Mouse (Mus musculus) limb, embryonic 14.5 days (tissue): ENCODE measurements around the gene Ank2. TPM values are rescaled to one million over a fixed set of nuclear protein-coding genes. Genes with fewer than 3 reads are reported as not detected.
"Not testable (repeated sequence)": the region's sequence is repeated elsewhere in the genome, so short reads cannot be mapped to it uniquely, and the experiment has no call there.

Experiments used
- ATAC-seq: fragments of 200-750 bp; cut with Nextera tagmentation; 2 replicates; pipeline ENCODE4 v1.8.0; 2017; ENCODE audit warnings: low read depth, moderate number of reproducible peaks, moderate TSS enrichment; ENCODE audit not compliant: low FRiP score
- DNase-seq: peaks from one replicate; pipeline ENCODE4 v3.0.0-alpha.2; 2015; ENCODE audit warnings: low spot score
- H3K27ac ChIP-seq: fragments of 300-500 bp; sonication (generic); replicated peaks from 2 replicates; pipeline ENCODE4 v1.5.1; 2014; ENCODE audit warnings: low read depth, mild to moderate bottlenecking, low read length, moderate library complexity, mixed read lengths
- H3K27me3 ChIP-seq: fragments of 300-500 bp; sonication (generic); 2 replicates; pipeline ENCODE4 v1.6.1; 2014; ENCODE audit warnings: low read length, mixed read lengths; ENCODE audit not compliant: control insufficient read depth, insufficient read depth
- H3K36me3 ChIP-seq: fragments of 300-500 bp; sonication (generic); 2 replicates; pipeline ENCODE4 v1.6.1; 2014; ENCODE audit warnings: mild to moderate bottlenecking, low read length, moderate library complexity, mixed read lengths; ENCODE audit not compliant: control insufficient read depth, insufficient read depth
- H3K4me1 ChIP-seq: fragments of 300-500 bp; sonication (generic); 2 replicates; pipeline ENCODE4 v1.6.1; 2014; ENCODE audit warnings: antibody characterized with exemption, low read length, mixed read lengths; ENCODE audit not compliant: control insufficient read depth, insufficient read depth
- H3K4me2 ChIP-seq: fragments of 300-500 bp; sonication (generic); replicated peaks from 2 replicates; pipeline ENCODE4 v1.6.1; 2014; ENCODE audit warnings: low read depth, mild to moderate bottlenecking, low read length, moderate library complexity; ENCODE audit not compliant: severe bottlenecking
- H3K4me3 ChIP-seq: fragments of 300-500 bp; sonication (generic); replicated peaks from 2 replicates; pipeline ENCODE4 v1.5.1; 2014; ENCODE audit warnings: low read length
- H3K9ac ChIP-seq: fragments of 300-500 bp; sonication (generic); 2 replicates; pipeline ENCODE4 v1.6.1; 2014; ENCODE audit warnings: mild to moderate bottlenecking, low read depth, low read length, moderate library complexity; ENCODE audit not compliant: severe bottlenecking
- H3K9me3 ChIP-seq: fragments of 300-500 bp; sonication (generic); 2 replicates; pipeline ENCODE4 v1.6.1; 2016; ENCODE audit warnings: low read length; ENCODE audit not compliant: control insufficient read depth
- POLR2A ChIP-seq: fragments of 200-500 bp; IDR thresholded peaks from 2 replicates; pipeline ENCODE4 v1.8.0; 2012; ENCODE audit warnings: inconsistent platforms, mild to moderate bottlenecking, moderate library complexity, borderline replicate concordance; ENCODE audit not compliant: insufficient read depth, insufficient read length; ENCODE audit errors: extremely low read depth
- WGBS: fragments of 180-500 bp; shearing (Covaris S2); extraction: QIAGEN DNeasy Blood & Tissue Kit; methylation state at CpG from one replicate; pipeline ENCODE4 v1.1.7; 2014; 5-methylcytosine and 5-hydroxymethylcytosine counted together
- polyA plus RNA-seq, 2 experiments: library from polyadenylated mRNA; depleted of rRNA in 1 of 2; stranded (reverse) in 1 of 2; unstranded in 1 of 2; fragments of >200 nt; fragmentation: Nextera tagmentation in 1 of 2; extraction: Ambion mirVana in 1 of 2; gene quantifications; 2 replicates each; pipeline versions ENCODE4 v1.2.1 to v1.2.3; 2012 to 2014

The Ank2 gene
- polyA plus RNA-seq, 2 experiments, result 33.0 to 41.6 TPM

- no peak for ATAC-seq
- no peaks in the 10 kb centered on the region for H3K27me3 ChIP-seq
- no peaks in the 10 kb centered on the region for H3K36me3 ChIP-seq
- H3K27ac ChIP-seq, result no peak overlapping the region
- no peak for DNase-seq
- H3K4me3 ChIP-seq, result no peak overlapping the region
- H3K4me2 ChIP-seq, result no peak overlapping the region
- H3K4me1 ChIP-seq, result peaks cover 10% of the 10 kb centered on the region; the same call in 1 of the 2 replicates
- 95% methylated on average over 4 of the region's 4 CpGs for WGBS
- H3K9me3 ChIP-seq, result no peaks in the 10 kb centered on the region
- H3K9ac ChIP-seq, result no peak overlapping the region
- no peak for TF ChIP-seq POLR2A
These were observed 92.3 kb downstream of the Ank2 start for GRCm38 (mm10) chr3:127406883-127407282.

DNA sequence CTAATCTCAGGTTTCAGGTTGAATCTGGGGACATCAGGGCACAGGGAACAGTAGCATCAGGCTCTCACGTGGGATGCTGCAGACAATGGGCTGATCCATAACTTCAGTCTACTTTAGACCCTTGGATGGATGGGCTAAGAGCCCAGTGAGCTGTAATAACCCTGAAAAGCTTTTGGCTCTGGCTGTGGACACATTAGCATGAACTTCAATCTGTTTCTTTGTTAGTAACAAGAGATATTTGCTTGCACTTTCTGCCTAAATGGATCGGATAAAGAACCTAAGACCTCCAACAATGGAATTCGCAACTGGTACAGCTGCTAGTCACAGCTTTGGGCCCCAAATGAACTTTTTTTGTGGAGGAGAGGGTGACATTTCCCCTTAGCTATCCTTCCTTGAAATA, 94.8 kb downstream of the Ank2 start:
- ATAC-seq, result no peak
- Histone ChIP-seq H3K27me3 (no peaks in the 10 kb centered on the region), H3K36me3 (no peaks in the 10 kb centered on the region), H3K9ac (no peak overlapping the region), H3K9me3 (no peaks in the 10 kb centered on the region), H3K4me3 (no peak overlapping the region), H3K4me2 (no peak overlapping the region), H3K27ac (no peak overlapping the region), H3K4me1 (peaks cover 10% of the 10 kb centered on the region; the same call in 1 of the 2 replicates)
- no peak for TF ChIP-seq POLR2A
- 67% methylated on average over 3 of the region's 3 CpGs for WGBS
- DNase-seq, result no peak

DNA sequence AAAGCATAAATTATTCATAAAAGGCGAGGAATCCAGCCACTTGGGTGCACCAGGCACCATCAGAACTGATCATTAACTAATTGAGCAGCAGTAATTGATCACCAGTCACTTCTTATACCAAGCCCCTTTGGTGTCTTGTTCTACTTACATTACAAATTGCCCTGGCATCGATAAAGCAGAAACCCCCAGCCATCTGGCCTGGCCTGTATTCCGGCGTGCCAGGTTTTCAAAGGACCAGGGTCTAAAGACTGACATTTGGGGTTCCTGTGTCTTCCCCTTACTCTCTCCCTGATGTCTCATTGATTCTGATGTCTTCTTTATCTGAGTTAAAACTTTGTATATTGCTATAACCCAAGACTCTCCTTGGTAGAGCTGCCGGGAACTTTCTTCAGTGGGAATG, 98.2 kb downstream of the Ank2 start:
- Histone ChIP-seq H3K4me2 (no peak overlapping the region), H3K9me3 (no peaks in the 10 kb centered on the region), H3K4me3 (no peak overlapping the region), H3K27ac (no peak overlapping the region), H3K36me3 (0 out of 2 replicates have a peak, but pooled peaks cover 2% of the 10 kb centered on the region), H3K9ac (no peak overlapping the region), H3K4me1 (no peaks in the 10 kb centered on the region), H3K27me3 (no peaks in the 10 kb centered on the region)
- WGBS, result 86% methylated on average over 5 of the region's 5 CpGs
- no peak for ATAC-seq
- no peak for DNase-seq
- no peak for TF ChIP-seq POLR2A

DNA sequence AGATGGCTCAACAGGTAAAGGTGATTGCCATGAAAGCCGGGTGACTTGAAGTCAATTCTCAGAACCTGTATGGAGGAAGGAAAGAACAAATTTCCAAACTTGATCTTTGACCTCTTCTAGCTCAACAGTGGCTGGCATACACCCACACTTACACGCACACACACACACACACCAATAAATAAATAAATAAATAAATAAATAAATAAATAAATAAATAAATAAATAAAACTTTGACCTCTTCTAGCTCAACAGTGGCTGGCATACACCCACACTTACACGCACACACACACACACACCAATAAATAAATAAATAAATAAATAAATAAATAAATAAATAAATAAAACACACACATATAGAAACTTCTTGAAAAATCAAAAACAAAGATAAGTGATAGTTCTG, 98.7 kb downstream of the Ank2 start:
- H3K4me1 ChIP-seq, H3K9me3 ChIP-seq, H3K36me3 ChIP-seq, H3K4me3 ChIP-seq, H3K9ac ChIP-seq, ATAC-seq, H3K27me3 ChIP-seq, H3K27ac ChIP-seq, H3K4me2 ChIP-seq, DNase-seq: not testable (repeated sequence)
- 90% methylated on average over 3 of the region's 3 CpGs for WGBS

DNA sequence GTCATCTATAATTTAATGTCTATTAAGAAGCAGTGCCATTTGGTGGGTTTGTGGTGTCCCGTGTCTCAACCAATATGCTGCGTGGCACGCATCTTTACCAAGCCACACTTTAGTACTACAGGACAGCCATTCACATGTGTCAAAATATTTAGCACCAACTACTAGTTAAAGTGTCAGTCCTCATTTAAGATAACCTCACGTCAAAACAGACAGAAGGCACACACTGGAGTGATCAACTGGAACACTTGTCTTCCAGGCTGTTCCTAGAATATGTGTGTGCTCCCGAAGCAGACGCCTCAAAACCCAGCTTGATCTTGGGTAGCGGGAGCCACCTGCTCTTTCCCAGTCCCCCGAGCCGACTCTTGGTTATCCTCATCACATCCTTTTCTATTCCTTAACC, 101.4 kb downstream of the Ank2 start:
- ATAC-seq, result no peak
- 95% methylated on average over 9 of the region's 9 CpGs for WGBS
- Histone ChIP-seq H3K27ac (no peak overlapping the region), H3K27me3 (no peaks in the 10 kb centered on the region), H3K4me2 (no peak overlapping the region), H3K4me1 (no peaks in the 10 kb centered on the region), H3K36me3 (0 out of 2 replicates have a peak, but pooled peaks cover 2% of the 10 kb centered on the region), H3K9me3 (no peaks in the 10 kb centered on the region), H3K4me3 (no peak overlapping the region), H3K9ac (no peak overlapping the region)
- TF ChIP-seq POLR2A, result no peak
- no peak for DNase-seq

DNA sequence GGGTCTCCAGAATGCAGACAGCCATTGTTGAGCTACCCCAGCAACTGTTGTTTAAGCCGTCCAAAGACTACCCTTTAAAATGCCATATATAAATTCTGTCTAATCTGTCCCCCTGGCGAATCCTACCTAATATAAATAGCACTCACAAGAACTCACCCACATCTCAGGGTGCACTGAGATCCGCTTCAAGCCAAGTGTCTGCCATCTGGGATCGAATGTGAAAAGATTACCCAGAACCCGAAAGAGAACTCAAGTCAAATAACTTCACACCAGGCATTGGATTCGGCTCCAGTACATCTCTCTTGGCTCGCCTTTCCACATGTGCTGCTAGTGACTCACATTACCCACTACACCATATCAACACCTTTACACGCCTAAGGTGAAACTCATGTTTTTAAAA, 103.9 kb downstream of the Ank2 start:
- H3K9me3 ChIP-seq, result no peaks in the 10 kb centered on the region
- H3K4me3 ChIP-seq, result no peak overlapping the region
- DNase-seq (no peak), ATAC-seq (no peak)
- no peak overlapping the region for H3K27ac ChIP-seq
- H3K36me3 ChIP-seq, result 0 out of 2 replicates have a peak, but pooled peaks cover 2% of the 10 kb centered on the region
- H3K27me3 ChIP-seq, result no peaks in the 10 kb centered on the region
- no peak for TF ChIP-seq POLR2A
- 82% methylated on average over 8 of the region's 8 CpGs for WGBS
- H3K4me2 ChIP-seq, result no peak overlapping the region
- no peaks in the 10 kb centered on the region for H3K4me1 ChIP-seq
- H3K9ac ChIP-seq, result no peak overlapping the region
